Mouse (Mus musculus) gonadal fat pad, adult 2 months (tissue): Measurements from ENCODE around the gene Nfam1. TPM values are rescaled to one million over a fixed set of nuclear protein-coding genes. Genes with fewer than 3 reads are reported as not detected.

Experiments used
- DNase-seq: peaks from one replicate; pipeline ENCODE4 v3.0.0-alpha.2; 2012; ENCODE audit warnings: low read depth
- polyA plus RNA-seq: library from polyadenylated mRNA; depleted of rRNA; stranded (reverse); fragments of >200 nt; gene quantifications from 2 replicates; pipeline ENCODE4 v1.2.3, GENCODE M21; 2012

Nfam1 gene
- polyA plus RNA-seq, 1 experiment = 7.3 TPM

- no peak for DNase-seq
Observed at GRCm38 (mm10) chr15:82992911-82993310, 40.2 kb downstream of the Nfam1 start.

- no peak for DNase-seq
Observed at GRCm38 (mm10) chr15:82992079-82992783, 40.9 kb downstream of the Nfam1 start.

- no peak for DNase-seq
Observed at GRCm38 (mm10) chr15:82989190-82989704, 43.9 kb downstream of the Nfam1 start.

- no peak for DNase-seq
Observed at GRCm38 (mm10) chr15:82987732-82988112, 45.4 kb downstream of the Nfam1 start, which contains the start of gene Tcf20. Gene Tcf20, minus strand, starts transcription at chr15:82987872.

GRCm38 (mm10) chr15:82987014-82987731 is 45.9 kb downstream of the Nfam1 start:
- DNase-seq = no peak

- no peak for DNase-seq
Observed at GRCm38 (mm10) chr15:82984574-82984973, 48.5 kb downstream of the Nfam1 start.

GRCm38 (mm10) chr15:82984097-82984496 is 49.0 kb downstream of the Nfam1 start:
- no peak for DNase-seq

- no peak for DNase-seq
Observed at GRCm38 (mm10) chr15:82983416-82984026, 49.6 kb downstream of the Nfam1 start.

- no peak for DNase-seq
Observed at GRCm38 (mm10) chr15:82982724-82983415, 50.2 kb downstream of the Nfam1 start.

GRCm38 (mm10) chr15:82981676-82982520 is 51.2 kb downstream of the Nfam1 start:
- no peak for DNase-seq

- DNase-seq = no peak
Observed at GRCm38 (mm10) chr15:82979531-82979930, 53.6 kb downstream of the Nfam1 start.

- DNase-seq = no peak
Observed at GRCm38 (mm10) chr15:82974471-82974870, 58.6 kb downstream of the Nfam1 start.

GRCm38 (mm10) chr15:82969206-82969721 is 63.8 kb downstream of the Nfam1 start:
- DNase-seq = no peak

GRCm38 (mm10) chr15:82968449-82968848 is 64.7 kb downstream of the Nfam1 start:
- DNase-seq = no peak

- DNase-seq = no peak
Observed at GRCm38 (mm10) chr15:82967947-82968346, 65.2 kb downstream of the Nfam1 start.

GRCm38 (mm10) chr15:82964266-82964825 is 68.8 kb downstream of the Nfam1 start:
- DNase-seq = no peak

- no peak for DNase-seq
Observed at GRCm38 (mm10) chr15:82963556-82964156, 69.5 kb downstream of the Nfam1 start.

GRCm38 (mm10) chr15:82963090-82963489 is 70.0 kb downstream of the Nfam1 start:
- DNase-seq = no peak

- no peak for DNase-seq
Observed at GRCm38 (mm10) chr15:82962536-82962935, 70.6 kb downstream of the Nfam1 start.
